Mouse (Mus musculus) ES-E14 (cell line): Measurements from ENCODE around the gene Ankfn1. TPM values are rescaled to one million over a fixed set of nuclear protein-coding genes. Genes with fewer than 3 reads are reported as not detected.

Source experiments
- DNase-seq: peaks from one replicate; pipeline ENCODE4 v3.0.0-alpha.2; 2013; ENCODE audit warnings: low read depth, low spot score
- H3K27ac ChIP-seq: 2 replicates; pipeline ENCODE4 v1.5.1; 2012; ENCODE audit warnings: low read depth, mild to moderate bottlenecking, low read length, moderate library complexity, mixed read lengths; ENCODE audit not compliant: poor library complexity, insufficient read depth, severe bottlenecking
- H3K36me3 ChIP-seq: 2 replicates; pipeline ENCODE4 v1.6.1; 2012; ENCODE audit warnings: mild to moderate bottlenecking, low read length, moderate library complexity, mixed read lengths; ENCODE audit not compliant: control insufficient read depth, poor library complexity, insufficient read depth, severe bottlenecking
- H3K4me1 ChIP-seq, 2 experiments: fragments of 150-350 bp in 1 of 2; sonication (generic) in 1 of 2; 2 replicates each; pipeline ENCODE4 v1.6.1; 2012; ENCODE audit warnings: low read length in 2 of 2, mild to moderate bottlenecking in 1 of 2, mixed read lengths in 1 of 2; ENCODE audit not compliant: control insufficient read depth in 2 of 2, insufficient read depth in 2 of 2, poor library complexity in 1 of 2
- H3K4me3 ChIP-seq, 2 experiments: fragments of 150-350 bp in 1 of 2; sonication (generic) in 1 of 2; 2 replicates each; pipeline ENCODE4 v1.5.1; 2012; ENCODE audit warnings: low read length in 2 of 2, low read depth in 1 of 2, mild to moderate bottlenecking in 1 of 2, mixed read lengths in 1 of 2; ENCODE audit not compliant: insufficient read depth in 1 of 2, poor library complexity in 1 of 2, severe bottlenecking in 1 of 2
- H3K9ac ChIP-seq: 2 replicates; pipeline ENCODE4 v1.6.1; 2012; ENCODE audit warnings: low read depth, mild to moderate bottlenecking, low read length, mixed read lengths; ENCODE audit not compliant: poor library complexity, insufficient read depth, severe bottlenecking
- H3K9me3 ChIP-seq: fragments of 150-350 bp; sonication (generic); 2 replicates; pipeline ENCODE4 v1.6.1; 2012; ENCODE audit warnings: low read depth, mild to moderate bottlenecking, low read length; ENCODE audit not compliant: control insufficient read depth, insufficient read depth
- CHD2 ChIP-seq: IDR thresholded peaks from 2 replicates; pipeline ENCODE4 v1.6.1; 2014; ENCODE audit warnings: mild to moderate bottlenecking, low read depth, low read length, inconsistent platforms
- HCFC1 ChIP-seq: IDR thresholded peaks from 2 replicates; pipeline ENCODE4 v1.6.1; 2012; ENCODE audit warnings: low read length, inconsistent platforms, borderline replicate concordance; ENCODE audit not compliant: insufficient read depth
- MAFK ChIP-seq: IDR thresholded peaks from 2 replicates; pipeline ENCODE4 v1.6.1; 2014; ENCODE audit warnings: mild to moderate bottlenecking, low read depth, low read length, inconsistent platforms; ENCODE audit not compliant: insufficient read depth
- ZC3H11A ChIP-seq: IDR thresholded peaks from 2 replicates; pipeline ENCODE4 v1.6.1; 2012; ENCODE audit warnings: low read depth, mild to moderate bottlenecking, inconsistent platforms, low read length, borderline replicate concordance
- ZNF384 ChIP-seq: IDR thresholded peaks from 2 replicates; pipeline ENCODE4 v1.6.1; 2012; ENCODE audit warnings: low read depth, low read length, inconsistent platforms
- in situ Hi-C, 2 experiments: fragments of 600-800 bp; cut with MboI; formaldehyde crosslinking; loops; one replicate each; pipeline ENCODE4 v1.15.1; 2025; ENCODE audit warnings: low sequenced_read_pairs in 2 of 2, inconsistent platforms in 1 of 2; ENCODE audit not compliant: unreplicated experiment in 2 of 2
- total RNA-seq: library from RNA; depleted of rRNA; stranded (reverse); fragments of 300-350 nt; gene quantifications from 2 replicates; pipeline ENCODE4 v1.2.3, GENCODE M21; 2012; rRNA removed

The Ankfn1 gene
- total RNA-seq = not detected in 2 replicates

DNA sequence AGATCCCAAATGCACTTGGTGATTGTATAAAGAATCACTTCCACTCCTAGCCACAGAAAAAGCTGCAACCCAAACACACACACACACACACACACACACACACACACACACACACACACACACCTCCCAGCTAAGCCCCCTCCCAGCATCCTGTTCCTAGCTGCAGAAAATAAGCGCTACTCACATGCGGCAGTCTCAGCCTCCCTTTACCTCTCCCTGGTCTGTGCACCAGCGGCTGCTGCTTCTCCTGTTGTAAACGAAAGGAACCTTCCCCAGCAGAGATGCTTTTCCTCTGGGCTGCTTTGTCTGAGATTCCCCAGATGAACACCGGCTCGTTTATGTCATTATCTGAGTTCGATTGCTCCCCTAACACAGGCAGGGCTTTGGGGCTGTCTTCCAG, at the start of gene Ankfn1:
Gene Ankfn1, minus strand, starts transcription at position 223 of the 400 bp plus-strand sequence.
- H3K4me3 ChIP-seq = no peak within 1 kb of the TSS
- TF ChIP-seq ZNF384 (no peak), HCFC1 (no peak), ZC3H11A (no peak), CHD2 (no peak), MAFK (no peak)
- H3K9me3 ChIP-seq = no peaks in the 10 kb centered on the region
- H3K36me3 ChIP-seq = no peaks in the 10 kb centered on the region
- H3K27ac ChIP-seq = no peak within 1 kb of the TSS
- peaks cover 0 to 6% of the 10 kb centered on the region in 2 experiments; a peak in 1 of 4 replicates for H3K4me1 ChIP-seq
- in situ Hi-C loops = no loop called here
- no peak for DNase-seq
- H3K9ac ChIP-seq = no peak within 1 kb of the TSS

DNA sequence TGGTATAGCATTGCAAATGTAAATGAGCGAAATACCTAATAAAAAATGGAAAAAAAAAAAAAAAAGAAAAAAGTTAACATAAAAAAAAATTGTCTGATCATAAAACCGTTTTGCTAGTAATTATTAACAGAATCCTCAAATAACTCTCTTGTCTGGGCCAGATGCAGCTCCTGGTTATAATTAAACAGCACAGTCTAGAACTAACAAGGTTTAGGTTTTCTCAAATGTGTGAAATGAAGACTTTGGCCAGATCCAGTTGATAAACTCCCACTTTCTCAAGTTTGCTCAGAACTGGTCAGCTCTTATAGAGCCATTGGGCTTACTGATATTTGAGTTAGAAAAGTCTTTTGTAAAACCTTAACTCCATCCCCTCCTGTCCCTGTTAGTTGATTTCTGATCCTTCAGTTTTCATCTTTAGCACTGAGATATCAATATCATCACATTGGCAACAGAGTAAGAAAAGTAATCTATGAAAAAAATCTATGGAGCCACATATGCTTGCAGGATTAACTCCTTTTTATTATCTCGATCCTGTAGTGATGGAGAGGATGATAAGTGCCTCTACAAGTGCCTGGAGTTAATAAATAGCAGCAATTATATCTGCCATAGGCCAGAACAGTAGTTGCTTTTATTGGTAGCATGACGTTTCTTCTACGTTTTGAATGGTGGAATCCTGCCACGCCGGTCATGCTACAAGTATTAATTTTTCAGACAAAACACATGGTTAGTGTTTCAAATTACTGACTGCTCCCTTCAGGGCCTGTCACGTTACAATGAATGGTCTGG, 46.4 kb upstream of the Ankfn1 start:
- Histone ChIP-seq H3K9me3 (no peaks in the 10 kb centered on the region), H3K4me3 (no peak overlapping the region), H3K27ac (no peak overlapping the region), H3K9ac (no peak overlapping the region), H3K36me3 (no peaks in the 10 kb centered on the region), H3K4me1 (no peaks in the 10 kb centered on the region)
- TF ChIP-seq ZNF384 = no peak
- no peak for TF ChIP-seq CHD2
- no peak for TF ChIP-seq HCFC1
- no peak for TF ChIP-seq MAFK
- TF ChIP-seq ZC3H11A = no peak
- DNase-seq = no peak
- in situ Hi-C loops = no loop called here

DNA sequence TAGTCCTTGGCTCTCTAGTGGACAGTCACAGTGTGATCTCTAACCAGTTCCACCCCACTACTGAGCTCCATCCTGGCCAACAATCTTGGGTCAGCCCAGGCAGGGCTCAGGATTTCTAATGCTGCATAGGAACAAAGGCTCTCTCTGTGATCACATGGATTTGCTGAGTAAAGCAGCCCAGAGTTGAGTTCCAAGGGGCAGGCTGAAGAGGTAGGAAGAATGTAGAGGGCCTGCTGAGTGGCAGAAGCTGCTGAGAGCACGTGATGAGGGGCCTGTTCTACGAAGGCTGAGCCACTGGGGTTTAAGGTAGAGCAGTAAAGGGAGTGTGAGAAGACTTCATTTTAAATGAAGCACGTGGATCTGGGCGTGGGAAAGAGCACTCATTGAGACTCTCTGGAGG, 41.1 kb upstream of the Ankfn1 start:
- Histone ChIP-seq H3K4me3 (no peak overlapping the region), H3K9ac (no peak overlapping the region), H3K36me3 (no peaks in the 10 kb centered on the region), H3K27ac (no peak overlapping the region), H3K9me3 (no peaks in the 10 kb centered on the region), H3K4me1 (no peaks in the 10 kb centered on the region)
- in situ Hi-C loops = no loop called here
- TF ChIP-seq HCFC1 = no peak
- TF ChIP-seq ZNF384 = no peak
- TF ChIP-seq CHD2 = no peak
- no peak for TF ChIP-seq MAFK
- TF ChIP-seq ZC3H11A = no peak
- DNase-seq = peak; percentile 22

DNA sequence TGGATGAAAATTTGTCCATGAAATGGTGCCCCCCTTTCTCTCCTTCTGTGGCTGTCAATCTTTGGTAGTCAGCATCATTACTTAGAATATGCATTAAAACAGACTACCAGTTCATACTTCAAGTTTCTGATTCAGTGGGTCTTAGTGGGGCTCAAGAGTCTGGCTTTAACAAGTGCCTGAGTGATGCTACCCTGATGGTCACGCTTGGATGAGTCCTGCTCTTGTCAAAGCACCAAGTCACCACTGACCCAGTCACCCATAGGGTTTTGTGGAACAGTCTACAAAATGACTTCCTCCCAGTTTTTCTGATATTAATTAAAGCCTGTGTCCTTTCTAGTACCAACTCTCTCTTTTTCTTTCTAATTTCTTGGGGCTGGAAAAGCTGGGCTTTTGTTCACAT, 34.0 kb upstream of the Ankfn1 start:
- H3K27ac ChIP-seq = no peak overlapping the region
- in situ Hi-C loops = no loop called here
- H3K9ac ChIP-seq = no peak overlapping the region
- H3K4me1 ChIP-seq = no peaks in the 10 kb centered on the region
- DNase-seq = no peak
- H3K4me3 ChIP-seq = no peak overlapping the region
- H3K9me3 ChIP-seq = no peaks in the 10 kb centered on the region
- H3K36me3 ChIP-seq = no peaks in the 10 kb centered on the region
- TF ChIP-seq HCFC1 (no peak), ZNF384 (no peak), MAFK (no peak), ZC3H11A (no peak)
